Comparison of ENCODE assay signal across 34 mouse cellular contexts in genomic region chr6:52703263-52703662, GRCm38 (mm10). TPM values are rescaled to one million over a fixed set of nuclear protein-coding genes. Genes with fewer than 3 reads are reported as not detected.
DNase-seq lines count a peak whose midpoint lies in the region; ATAC-seq and TF ChIP-seq lines count a peak whose summit lies in the region.
"Had no signal": no experiment of that assay in that cellular context is flagged by ENCODE, and none has a peak within 500 bp of the region (broad histone marks: within the 10 kb centered on the region; RNA-seq: fewer than 3 reads in every experiment).

No protein-coding gene starts in this region.

- TF ChIP-seq CTCF in MEL (IDR thresholded peaks at IDR 0.05 in 2 of 3, conservative IDR thresholded peaks at IDR 0.05 in 1 of 3; ENCODE audit: control insufficient read depth in 1 of 3, insufficient read depth in 1 of 3, low read depth in 2 of 3, low read length in 3 of 3, poor library complexity in 1 of 3, severe bottlenecking in 1 of 3): no peak
- no peak for TF ChIP-seq CTCF in stomach, postnatal 0 days (IDR thresholded peaks at IDR 0.05; ENCODE audit: low read depth)

- H3K4me3 ChIP-seq in MEL (ENCODE audit: control insufficient read depth in 1 of 2, insufficient read depth in 1 of 2, low read depth in 2 of 2, low read length in 2 of 2): no peak overlapping the region
- no peak overlapping the region for H3K4me3 ChIP-seq in stomach, postnatal 0 days (ENCODE audit: low read depth, low read length)
- no peak overlapping the region for H3K4me3 ChIP-seq in heart, embryonic 11.5 days (ENCODE audit: low read depth, low read length)
- H3K4me3 ChIP-seq: embryonic facial prominence, embryonic 12.5 days; forebrain, embryonic 15.5 days; gastrocnemius, adult 2 months; heart, adult 2 months; heart, embryonic 13.5 days; hindbrain, embryonic 10.5 days; hindbrain, embryonic 15.5 days; left cerebral cortex, adult 2 months; limb, embryonic 12.5 days; liver, embryonic 15.5 days; megakaryocyte, embryonic 14.5 days; midbrain, embryonic 12.5 days; neural tube, embryonic 15.5 days had no signal

- H3K27ac ChIP-seq in MEL (ENCODE audit: control insufficient read depth, low read depth, low read length): no peak overlapping the region
- no peak overlapping the region for H3K27ac ChIP-seq in stomach, postnatal 0 days (replicated peaks)
- H3K27ac ChIP-seq in heart, embryonic 11.5 days (ENCODE audit: low read depth, low read length): no peak overlapping the region
- H3K27ac ChIP-seq: embryonic facial prominence, embryonic 12.5 days; forebrain, embryonic 15.5 days; gastrocnemius, adult 2 months; heart, adult 2 months; heart, embryonic 13.5 days; hindbrain, embryonic 10.5 days; hindbrain, embryonic 15.5 days; left cerebral cortex, adult 2 months; limb, embryonic 12.5 days; liver, embryonic 15.5 days; midbrain, embryonic 12.5 days; neural tube, embryonic 15.5 days had no signal

- no peak overlapping the region for H3K9ac ChIP-seq in MEL (ENCODE audit: control insufficient read depth, low read depth, low read length, poor library complexity, severe bottlenecking)
- no peak overlapping the region for H3K9ac ChIP-seq in stomach, postnatal 0 days (ENCODE audit: low read length)
- no peak overlapping the region for H3K9ac ChIP-seq in heart, embryonic 11.5 days (ENCODE audit: low read depth, low read length)
- H3K9ac ChIP-seq: embryonic facial prominence, embryonic 12.5 days; forebrain, embryonic 15.5 days; heart, embryonic 13.5 days; hindbrain, embryonic 15.5 days; limb, embryonic 12.5 days; liver, embryonic 15.5 days; lung, embryonic 14.5 days; midbrain, embryonic 12.5 days; neural tube, embryonic 15.5 days had no signal

- peaks cover 0 to 8% of the 10 kb centered on the region in 2 experiments; a peak in 2 of 4 replicates for H3K36me3 ChIP-seq in MEL (ENCODE audit: control insufficient read depth in 1 of 2, insufficient read depth in 2 of 2, low read length in 2 of 2)
- no peaks in the 10 kb centered on the region for H3K36me3 ChIP-seq in stomach, postnatal 0 days (ENCODE audit: control insufficient read depth, insufficient read depth, low read length)
- no peaks in the 10 kb centered on the region for H3K36me3 ChIP-seq in heart, embryonic 11.5 days (ENCODE audit: control insufficient read depth, insufficient read depth, low read length)
- H3K36me3 ChIP-seq: embryonic facial prominence, embryonic 12.5 days; forebrain, embryonic 15.5 days; heart, embryonic 13.5 days; hindbrain, embryonic 10.5 days; hindbrain, embryonic 15.5 days; limb, embryonic 12.5 days; liver, embryonic 15.5 days; midbrain, embryonic 12.5 days; neural tube, embryonic 15.5 days had no signal

- TF ChIP-seq POLR2A in MEL (IDR thresholded peaks at IDR 0.05; ENCODE audit: control insufficient read depth in 1 of 2, insufficient read depth in 1 of 2, low read depth in 1 of 2, low read length in 2 of 2, poor library complexity in 1 of 2): no peak

- peaks cover 3 to 7% of the 10 kb centered on the region in 2 experiments for H3K4me1 ChIP-seq in MEL (ENCODE audit: control insufficient read depth in 1 of 2, insufficient read depth in 2 of 2, low read length in 2 of 2)
- no peaks in the 10 kb centered on the region for H3K4me1 ChIP-seq in stomach, postnatal 0 days (replicated peaks; ENCODE audit: control insufficient read depth, insufficient read depth)
- no peaks in the 10 kb centered on the region for H3K4me1 ChIP-seq in heart, embryonic 11.5 days (ENCODE audit: control insufficient read depth, insufficient read depth, low read length)
- H3K4me1 ChIP-seq: embryonic facial prominence, embryonic 12.5 days; forebrain, embryonic 15.5 days; heart, embryonic 13.5 days; hindbrain, embryonic 10.5 days; hindbrain, embryonic 15.5 days; midbrain, embryonic 12.5 days; neural tube, embryonic 15.5 days had no signal

- H3K79me2 ChIP-seq in MEL (ENCODE audit: control insufficient read depth, insufficient read depth, low read length, poor library complexity): no peaks in the 10 kb centered on the region

- TF ChIP-seq RAD21 in MEL (IDR thresholded peaks at IDR 0.05; ENCODE audit: low read depth, low read length): no peak

- DNase-seq in 416B (ENCODE audit: low read depth): peak; percentile 90
- peak; percentile 31 for DNase-seq in MEL (ENCODE audit: low read depth, low spot score)
- DNase-seq in stomach, postnatal 0 days (ENCODE audit: low spot score): no peak
- no peak for DNase-seq in heart, postnatal 10 days
- DNase-seq in gastrocnemius, adult 18-20 months (ENCODE audit: low spot score): no peak
- DNase-seq: adrenal gland, postnatal 14 days; cerebellum, adult 11 months; cerebellum, adult 9-10 months; embryo, embryonic 11 days; gastrocnemius, adult 2 months; gastrocnemius, postnatal 36 days; heart, adult 2 months; heart, postnatal 14 days; kidney, adult 8-10 months; kidney, postnatal 10 days; lung, embryonic 14.5 days; lung, postnatal 14 days; right cerebral cortex, postnatal 25 days; spleen, adult 18-20 months; thymus, adult 2 months; thymus, postnatal 36 days had no signal

- peak; percentile 54 for ATAC-seq in megakaryocyte, adult 5-6 weeks (ENCODE audit: poor library complexity, severe bottlenecking)
- peak; percentile 51; the same call in 1 of the 2 replicates for ATAC-seq in stomach, postnatal 0 days (ENCODE audit: low FRiP score, low TSS enrichment)
- ATAC-seq in heart, embryonic 11.5 days (replicated peaks; ENCODE audit: insufficient number of reproducible peaks, low FRiP score, low TSS enrichment): no peak
- ATAC-seq: forebrain, embryonic 15.5 days had no signal

- WGBS in stomach, postnatal 0 days: 74% methylated on average over 2 of the region's 2 CpGs
- WGBS in heart, embryonic 11.5 days (ENCODE audit: insufficient replicate concordance): 68% methylated on average over 2 of the region's 2 CpGs

- intact Hi-C loops in heart, postnatal 10 days (cut with DNase I): no loop called here

- H3K27me3 ChIP-seq in MEL (ENCODE audit: control insufficient read depth in 1 of 2, insufficient read depth in 2 of 2, low read length in 2 of 2): peaks cover 0 to 2% of the 10 kb centered on the region in 2 experiments; a peak in 2 of 4 replicates
- H3K27me3 ChIP-seq in stomach, postnatal 0 days (ENCODE audit: control insufficient read depth, insufficient read depth, low read length): no peaks in the 10 kb centered on the region
- no peaks in the 10 kb centered on the region for H3K27me3 ChIP-seq in heart, embryonic 11.5 days (ENCODE audit: control insufficient read depth, insufficient read depth, low read length)
- H3K27me3 ChIP-seq: embryonic facial prominence, embryonic 12.5 days; forebrain, embryonic 15.5 days; hindbrain, embryonic 15.5 days; limb, embryonic 12.5 days; liver, embryonic 15.5 days; megakaryocyte, embryonic 14.5 days; midbrain, embryonic 12.5 days; neural tube, embryonic 15.5 days had no signal

- no peaks in the 10 kb centered on the region for H3K9me3 ChIP-seq in MEL (replicated peaks; ENCODE audit: insufficient read depth, low read length)
- no peaks in the 10 kb centered on the region for H3K9me3 ChIP-seq in stomach, postnatal 0 days (ENCODE audit: control insufficient read depth, low read length)
- H3K9me3 ChIP-seq in heart, embryonic 11.5 days (replicated peaks; ENCODE audit: control insufficient read depth, low read length): no peaks in the 10 kb centered on the region
- H3K9me3 ChIP-seq: embryonic facial prominence, embryonic 12.5 days; forebrain, embryonic 15.5 days; heart, embryonic 13.5 days; hindbrain, embryonic 10.5 days; hindbrain, embryonic 15.5 days; limb, embryonic 12.5 days; liver, embryonic 15.5 days; megakaryocyte, embryonic 14.5 days; midbrain, embryonic 12.5 days; neural tube, embryonic 15.5 days had no signal

- H3K4me2 ChIP-seq in stomach, postnatal 0 days (replicated peaks; ENCODE audit: low read depth): no peak overlapping the region
- no peak overlapping the region for H3K4me2 ChIP-seq in heart, embryonic 11.5 days
- H3K4me2 ChIP-seq: embryonic facial prominence, embryonic 12.5 days; forebrain, embryonic 15.5 days; heart, embryonic 13.5 days; hindbrain, embryonic 15.5 days; limb, embryonic 12.5 days; liver, embryonic 15.5 days; lung, embryonic 14.5 days; midbrain, embryonic 12.5 days; neural tube, embryonic 15.5 days had no signal

- TF ChIP-seq EP300 in MEL (IDR thresholded peaks at IDR 0.05; ENCODE audit: low read depth in 1 of 2, low read length in 2 of 2): no peak
- no peak for TF ChIP-seq EP300 in stomach, postnatal 0 days (optimal IDR thresholded peaks at IDR 0.05)

TF ChIP-seq in MEL, 35 proteins besides CTCF, POLR2A, EP300 and RAD21:
- TF ChIP-seq ETS1 (IDR thresholded peaks at IDR 0.05; ENCODE audit: low read depth, low read length) (peak; percentile 49), MAZ (IDR thresholded peaks at IDR 0.05; ENCODE audit: low read depth, low read length) (no peak), GABPA (IDR thresholded peaks at IDR 0.05; ENCODE audit: low read depth, low read length) (no peak)

RNA-seq across cellular contexts. Expression of gene Tax1bp1, which starts 10.3 kb away (rescaled TPM):
- 39.8 and 46.0 TPM in 2 replicates for total RNA-seq in MEL (2012; rRNA removed)
- 10 to 100 TPM in 1 of 2 experiments, not detected in 1; 45.6 TPM for polyA plus RNA-seq in MEL (2012; ENCODE audit: insufficient read depth in 1 of 2, insufficient read length in 2 of 2, low read depth in 1 of 2, low replicate concordance in 2 of 2, missing spikeins in 1 of 2)
- total RNA-seq in megakaryocyte, adult 5-6 weeks (2015): 154 and 156 TPM in 2 replicates
- total RNA-seq in megakaryocyte, adult 5-6 weeks (2017): 239 and 259 TPM in 2 replicates
- polyA plus RNA-seq in stomach, postnatal 0 days (2015; fragmentation: Nextera tagmentation; extraction: Ambion mirVana): 125 and 156 TPM in 2 replicates
- 92.5 and 100 TPM in 2 replicates for polyA plus RNA-seq in heart, embryonic 11.5 days (2014; fragmentation: Nextera tagmentation; extraction: Ambion mirVana)
- total RNA-seq in heart, postnatal 10 days (2021): 100 to 1,000 TPM; 113 to 129 TPM
- 10 to 100 TPM; 75.1 to 76.5 TPM for total RNA-seq in gastrocnemius, adult 18-20 months (2021)

Comparison
In these comparisons a context has a peak if more than half of its experiments do, and no peak if none do; other contexts are left out.
1. DNase-seq: peak in 416B (single experiment) and MEL (single experiment); none in stomach, postnatal 0 days (single experiment), heart, postnatal 10 days (0 of 2) and gastrocnemius, adult 18-20 months (single experiment).